ENCODE assay signal across 8 mouse cellular contexts in genomic region chr17:46879841-46880311, GRCm38 (mm10). TPM values are rescaled to one million over a fixed set of nuclear protein-coding genes. Genes with fewer than 3 reads are reported as not detected.
DNase-seq lines count a peak whose midpoint lies in the region; ATAC-seq and TF ChIP-seq lines count a peak whose summit lies in the region.

No protein-coding gene starts in this region.

- H3K27me3 ChIP-seq in kidney, adult 2 months (replicated peaks; ENCODE audit: control insufficient read depth, insufficient read depth, low read length) = no peaks in the 10 kb centered on the region

- WGBS in kidney, adult 2 months = 37% methylated on average over 14 of the region's 14 CpGs

- no peak overlapping the region for H3K27ac ChIP-seq in kidney, adult 2 months (ENCODE audit: insufficient read depth, low read depth, low read length)

- H3K36me3 ChIP-seq in kidney, adult 2 months (ENCODE audit: control insufficient read depth, insufficient read depth, low read length) = no peaks in the 10 kb centered on the region

- DNase-seq in 3134 (ENCODE audit: extremely low read depth, insufficient read length, low spot score) = peak; percentile 71
- peak; percentile 99 for DNase-seq in heart, adult 11 months
- peak; percentile 85 for DNase-seq in kidney, adult 2 months
- DNase-seq in spleen, postnatal 36 days (ENCODE audit: low spot score in 2 of 2) = no peak
- no peak for DNase-seq in cerebellum, adult 11 months
- no peak for DNase-seq in thymus, postnatal 0 days (ENCODE audit: low spot score)

- no peak for TF ChIP-seq POLR2A in kidney, adult 2 months (IDR thresholded peaks at IDR 0.05; ENCODE audit: low read depth, low read length)

- H3K4me3 ChIP-seq in kidney, adult 2 months (ENCODE audit: insufficient read depth, low read depth, low read length) = no peak overlapping the region

- ATAC-seq in CD4-positive, CD25-positive, alpha-beta regulatory T cell, adult 4 months = peak; percentile 87
- peak; percentile 33 for ATAC-seq in megakaryocyte, adult 5-6 weeks (ENCODE audit: poor library complexity, severe bottlenecking)

- peaks cover 18% of the 10 kb centered on the region; the same call in 1 of the 2 replicates for H3K4me1 ChIP-seq in kidney, adult 2 months (ENCODE audit: control insufficient read depth, insufficient read depth, low read length)

- no peak for TF ChIP-seq CTCF in kidney, adult 2 months (conservative IDR thresholded peaks at IDR 0.05; ENCODE audit: insufficient read depth, insufficient read length, low read depth, low read length)

RNA-seq across cellular contexts. Expression of gene Tbcc, which starts 10.6 kb away (rescaled TPM):
- polyA plus RNA-seq in CD4-positive, CD25-positive, alpha-beta regulatory T cell, adult 4 months (2017; shearing (Covaris generic)) = 1 to 10 TPM; 8.4 to 9.1 TPM
- 17.2 and 19.6 TPM in 2 replicates for polyA plus RNA-seq in kidney, adult 2 months (2012; rRNA removed)
- 8.6 and 13.5 TPM in 2 replicates for total RNA-seq in megakaryocyte, adult 5-6 weeks (2015)
- total RNA-seq in megakaryocyte, adult 5-6 weeks (2017) = 10.8 and 13.3 TPM in 2 replicates
- 54.1 and 60.3 TPM in 2 replicates for polyA plus RNA-seq in thymus, postnatal 0 days (2015; fragmentation: Nextera tagmentation; extraction: Ambion mirVana)

RNA-seq across cellular contexts. Expression of gene Bicral, which starts 21.6 kb away (rescaled TPM):
- 10 to 100 TPM; 10.8 to 11.9 TPM for polyA plus RNA-seq in CD4-positive, CD25-positive, alpha-beta regulatory T cell, adult 4 months (2017; shearing (Covaris generic))
- 11.4 and 11.8 TPM in 2 replicates for polyA plus RNA-seq in kidney, adult 2 months (2012; rRNA removed)
- 25.2 and 32.4 TPM in 2 replicates for total RNA-seq in megakaryocyte, adult 5-6 weeks (2015)
- 20.3 and 21.1 TPM in 2 replicates for total RNA-seq in megakaryocyte, adult 5-6 weeks (2017)
- 4.5 and 5.6 TPM in 2 replicates for polyA plus RNA-seq in thymus, postnatal 0 days (2015; fragmentation: Nextera tagmentation; extraction: Ambion mirVana)

RNA-seq across cellular contexts. Expression of gene Prph2, which starts 30.4 kb away (rescaled TPM):
- polyA plus RNA-seq in CD4-positive, CD25-positive, alpha-beta regulatory T cell, adult 4 months (2017; shearing (Covaris generic)) = not detected
- not detected in 2 replicates for polyA plus RNA-seq in kidney, adult 2 months (2012; rRNA removed)
- not detected in 2 replicates for total RNA-seq in megakaryocyte, adult 5-6 weeks (2015)
- not detected in 2 replicates for total RNA-seq in megakaryocyte, adult 5-6 weeks (2017)
- polyA plus RNA-seq in thymus, postnatal 0 days (2015; fragmentation: Nextera tagmentation; extraction: Ambion mirVana) = not detected in 2 replicates

Comparison
In these comparisons a context has a peak if more than half of its experiments do, and no peak if none do; other contexts are left out.
1. DNase-seq: peak in 3134 (single experiment), heart, adult 11 months (single experiment) and kidney, adult 2 months (single experiment); none in spleen, postnatal 36 days (0 of 2), cerebellum, adult 11 months (single experiment) and thymus, postnatal 0 days (single experiment).